Mouse (Mus musculus) lung, embryonic 16.5 days (tissue): ENCODE measurements around the gene Th. TPM values are rescaled to one million over a fixed set of nuclear protein-coding genes. Genes with fewer than 3 reads are reported as not detected.

Experiments used
- ATAC-seq: fragments of 200-750 bp; cut with Nextera tagmentation; 2 replicates; pipeline ENCODE4 v1.8.0; 2017; ENCODE audit warnings: low read depth, mild to moderate bottlenecking, moderate library complexity
- H3K27ac ChIP-seq: fragments of 300-500 bp; sonication (generic); 2 replicates; pipeline ENCODE4 v1.5.1; 2014; ENCODE audit warnings: mild to moderate bottlenecking, control low read depth, low read length
- H3K27me3 ChIP-seq: fragments of 300-500 bp; sonication (generic); 2 replicates; pipeline ENCODE4 v1.6.1; 2014; ENCODE audit warnings: low read depth, low read length, mixed read lengths; ENCODE audit not compliant: control insufficient read depth, insufficient read depth
- H3K36me3 ChIP-seq: fragments of 300-500 bp; sonication (generic); 2 replicates; pipeline ENCODE4 v1.6.1; 2014; ENCODE audit warnings: low read length; ENCODE audit not compliant: control insufficient read depth, insufficient read depth
- H3K4me1 ChIP-seq: fragments of 300-500 bp; sonication (generic); replicated peaks from 2 replicates; pipeline ENCODE4 v1.6.1; 2014; ENCODE audit warnings: low read length, mixed read lengths; ENCODE audit not compliant: control insufficient read depth, insufficient read depth
- H3K4me2 ChIP-seq: fragments of 300-500 bp; sonication (generic); 2 replicates; pipeline ENCODE4 v1.6.1; 2014; ENCODE audit warnings: low read depth, low read length, control low read depth
- H3K4me3 ChIP-seq: fragments of 300-500 bp; sonication (generic); 2 replicates; pipeline ENCODE4 v1.5.1; 2014; ENCODE audit warnings: mild to moderate bottlenecking, low read length, control low read depth
- H3K9ac ChIP-seq: fragments of 300-500 bp; sonication (generic); 2 replicates; pipeline ENCODE4 v1.6.1; 2014; ENCODE audit warnings: low read length, control low read depth
- H3K9me3 ChIP-seq: fragments of 300-500 bp; sonication (generic); 2 replicates; pipeline ENCODE4 v1.6.1; 2016; ENCODE audit warnings: low read length; ENCODE audit not compliant: control insufficient read depth
- WGBS: fragments of 180-500 bp; shearing (Covaris S2); extraction: QIAGEN DNeasy Blood & Tissue Kit; methylation state at CpG from one replicate; pipeline ENCODE4 v1.1.7; 2014; 5-methylcytosine and 5-hydroxymethylcytosine counted together
- polyA plus RNA-seq: library from polyadenylated mRNA; unstranded; fragments of >200 nt; fragmentation: Nextera tagmentation; extraction: Ambion mirVana; gene quantifications from 2 replicates; pipeline ENCODE4 v1.2.1, GENCODE M21; 2015

The Th gene
- polyA plus RNA-seq, 1 experiment from 2014 or later = 1.1 TPM

DNA sequence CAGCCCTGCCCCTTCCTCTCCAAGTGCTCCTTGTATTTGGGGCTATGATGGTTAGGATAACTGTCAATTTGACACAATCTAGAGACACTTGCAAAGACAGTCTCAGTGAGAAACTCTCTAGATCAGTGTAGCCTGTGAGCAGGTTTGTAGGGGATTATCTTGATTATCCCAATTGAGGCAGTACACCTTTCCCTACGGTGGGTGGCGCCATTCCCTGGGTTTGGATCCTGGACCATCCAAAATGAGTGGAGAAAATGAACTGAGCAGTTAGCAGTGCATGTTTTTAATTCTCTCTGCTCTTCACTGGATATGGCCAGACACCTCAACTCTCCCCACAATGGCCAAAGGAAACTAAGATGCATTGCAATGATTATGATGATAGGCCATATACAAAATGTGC is 21.3 kb downstream of the Th start:
- Histone ChIP-seq H3K27me3 (no peaks in the 10 kb centered on the region), H3K4me1 (no peaks in the 10 kb centered on the region), H3K4me2 (no peak overlapping the region), H3K9me3 (no peaks in the 10 kb centered on the region), H3K9ac (no peak overlapping the region), H3K36me3 (no peaks in the 10 kb centered on the region), H3K4me3 (no peak overlapping the region), H3K27ac (no peak overlapping the region)
- 34% methylated on average over 2 of the region's 2 CpGs for WGBS
- ATAC-seq = no peak

GRCm38 (mm10) chr7:142905606-142906005 is 25.3 kb downstream of the Th start:
- WGBS = 59% methylated on average over 5 of the region's 5 CpGs
- no peaks in the 10 kb centered on the region for H3K9me3 ChIP-seq
- no peak for ATAC-seq
- no peak overlapping the region for H3K9ac ChIP-seq
- no peak overlapping the region for H3K4me3 ChIP-seq
- no peaks in the 10 kb centered on the region for H3K4me1 ChIP-seq
- H3K36me3 ChIP-seq = no peaks in the 10 kb centered on the region
- no peak overlapping the region for H3K4me2 ChIP-seq
- H3K27ac ChIP-seq = no peak overlapping the region
- H3K27me3 ChIP-seq = no peaks in the 10 kb centered on the region

DNA sequence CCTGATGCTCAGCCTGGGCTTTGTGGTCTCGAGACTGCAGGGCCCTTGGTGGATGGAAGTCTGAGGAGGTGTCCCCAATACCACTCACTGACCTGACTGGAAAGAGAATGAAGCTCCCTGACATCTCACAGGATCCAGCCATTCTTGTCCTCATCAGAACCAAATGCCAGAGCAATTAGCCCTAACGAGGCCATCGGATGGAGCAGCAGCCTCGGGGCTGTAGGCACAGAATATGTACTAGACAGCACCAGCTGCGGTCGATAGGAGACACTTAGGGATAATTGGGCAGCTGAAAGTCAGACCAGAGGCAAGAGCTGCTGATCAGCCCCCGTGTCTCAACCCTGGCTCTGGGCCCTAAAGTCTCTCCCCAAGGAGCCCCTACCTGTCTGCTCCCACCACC is 26.6 kb downstream of the Th start:
- no peak overlapping the region for H3K27ac ChIP-seq
- no peaks in the 10 kb centered on the region for H3K36me3 ChIP-seq
- H3K4me3 ChIP-seq = no peak overlapping the region
- no peak overlapping the region for H3K4me2 ChIP-seq
- no peak for ATAC-seq
- H3K4me1 ChIP-seq = no peaks in the 10 kb centered on the region
- H3K27me3 ChIP-seq = no peaks in the 10 kb centered on the region; the same call in 1 of the 2 replicates
- no peaks in the 10 kb centered on the region for H3K9me3 ChIP-seq
- WGBS = 62% methylated on average over 7 of the region's 7 CpGs
- H3K9ac ChIP-seq = no peak overlapping the region

- H3K27me3 ChIP-seq = no peaks in the 10 kb centered on the region; the same call in 1 of the 2 replicates
- ATAC-seq = no peak
- no peaks in the 10 kb centered on the region for H3K9me3 ChIP-seq
- 41% methylated on average over 4 of the region's 4 CpGs for WGBS
- no peak overlapping the region for H3K27ac ChIP-seq
- no peaks in the 10 kb centered on the region for H3K36me3 ChIP-seq
- no peak overlapping the region for H3K4me2 ChIP-seq
- no peak overlapping the region for H3K9ac ChIP-seq
- H3K4me1 ChIP-seq = no peaks in the 10 kb centered on the region
- no peak overlapping the region for H3K4me3 ChIP-seq
Measured at GRCm38 (mm10) chr7:142902931-142903330, 28.0 kb downstream of the Th start.

GRCm38 (mm10) chr7:142901774-142902173 is 29.2 kb downstream of the Th start:
- 41% methylated on average over 7 of the region's 7 CpGs for WGBS
- no peaks in the 10 kb centered on the region; the same call in 1 of the 2 replicates for H3K27me3 ChIP-seq
- H3K36me3 ChIP-seq = no peaks in the 10 kb centered on the region
- H3K27ac ChIP-seq = no peak overlapping the region
- no peaks in the 10 kb centered on the region for H3K4me1 ChIP-seq
- no peak overlapping the region for H3K4me2 ChIP-seq
- no peak for ATAC-seq
- no peaks in the 10 kb centered on the region for H3K9me3 ChIP-seq
- no peak overlapping the region for H3K4me3 ChIP-seq
- no peak overlapping the region for H3K9ac ChIP-seq

DNA sequence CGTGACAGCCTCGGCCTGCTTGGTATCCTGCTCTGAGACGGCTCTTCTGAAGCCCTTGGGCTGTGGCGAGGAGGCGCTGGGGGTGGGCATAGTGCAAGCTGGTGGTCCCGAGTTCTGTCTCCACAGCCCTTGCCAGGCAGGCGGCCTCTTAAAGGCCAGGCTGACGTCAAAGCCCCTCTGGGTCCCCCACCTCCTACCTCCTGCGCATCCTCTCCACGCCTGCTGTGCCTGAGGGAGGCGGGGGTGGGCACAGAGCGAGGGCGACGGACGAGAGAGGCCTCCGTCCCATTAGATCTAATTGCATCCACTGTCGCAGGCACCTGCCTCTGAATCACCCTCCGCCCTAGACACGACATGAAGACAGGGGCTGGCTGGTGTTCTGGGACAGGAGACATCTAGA is 31.1 kb downstream of the Th start:
- no peak overlapping the region for H3K27ac ChIP-seq
- 64% methylated on average over 19 of the region's 19 CpGs for WGBS

GRCm38 (mm10) chr7:142897471-142897870 is 33.5 kb downstream of the Th start:
- Histone ChIP-seq H3K9ac (no peak overlapping the region), H3K4me1 (no peaks in the 10 kb centered on the region), H3K9me3 (no peaks in the 10 kb centered on the region), H3K4me2 (no peak overlapping the region), H3K27ac (no peak overlapping the region), H3K36me3 (no peaks in the 10 kb centered on the region), H3K4me3 (no peak overlapping the region), H3K27me3 (no peaks in the 10 kb centered on the region; the same call in 1 of the 2 replicates)
- no peak for ATAC-seq
- 42% methylated on average over 1 of the region's 1 CpGs for WGBS

More for the DNA sequence above, 31.1 kb downstream of the Th start:
- no peak overlapping the region for H3K9ac ChIP-seq
- no peaks in the 10 kb centered on the region for H3K4me1 ChIP-seq
- no peak for ATAC-seq
- no peaks in the 10 kb centered on the region; the same call in 1 of the 2 replicates for H3K27me3 ChIP-seq
- H3K9me3 ChIP-seq = no peaks in the 10 kb centered on the region
- no peak overlapping the region for H3K4me2 ChIP-seq
- H3K36me3 ChIP-seq = no peaks in the 10 kb centered on the region
- no peak overlapping the region for H3K4me3 ChIP-seq

DNA sequence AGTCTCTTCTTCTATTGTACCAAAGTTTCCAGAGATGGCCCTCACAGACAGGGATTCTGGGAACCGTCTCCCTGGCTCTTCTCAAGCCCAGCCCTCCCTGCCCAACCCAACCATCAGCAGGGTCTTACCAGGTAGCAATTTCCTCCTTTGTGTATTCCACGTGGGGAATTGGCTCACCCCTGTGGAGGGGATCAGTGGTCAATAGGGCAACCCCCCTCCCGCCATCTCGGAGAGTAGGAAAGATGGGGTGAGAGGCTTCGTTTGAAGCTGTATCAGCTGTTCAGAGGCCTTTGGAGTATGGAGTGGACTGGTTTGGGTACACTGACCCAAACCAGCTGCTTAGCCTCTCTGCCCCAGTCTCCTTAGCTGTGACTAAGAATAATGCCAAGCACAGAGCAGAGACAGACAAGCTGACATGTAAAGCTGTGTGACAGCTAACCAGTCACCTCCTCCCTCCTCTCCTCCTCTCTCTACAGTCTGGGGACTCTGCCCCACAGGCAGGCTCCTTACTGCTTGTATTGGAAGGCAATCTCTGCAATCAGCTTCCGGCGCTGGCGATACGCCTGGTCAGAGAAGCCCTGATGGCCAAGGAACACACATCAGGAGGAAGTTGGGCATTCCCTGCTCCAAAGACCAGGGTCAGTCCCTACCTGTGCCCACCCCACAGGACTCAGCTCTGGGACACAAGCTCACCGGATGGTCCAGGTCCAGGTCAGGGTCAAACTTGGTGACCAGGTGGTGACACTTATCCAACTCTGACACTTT is 34.8 kb downstream of the Th start:
- Histone ChIP-seq H3K27ac (no peak overlapping the region), H3K4me3 (no peak overlapping the region), H3K27me3 (no peaks in the 10 kb centered on the region; the same call in 1 of the 2 replicates), H3K36me3 (no peaks in the 10 kb centered on the region), H3K4me1 (no peaks in the 10 kb centered on the region), H3K4me2 (no peak overlapping the region), H3K9ac (no peak overlapping the region), H3K9me3 (no peaks in the 10 kb centered on the region)
- no peak for ATAC-seq
- WGBS = 65% methylated on average over 10 of the region's 10 CpGs

GRCm38 (mm10) chr7:142895223-142895840 is 35.6 kb downstream of the Th start:
- no peak overlapping the region for H3K4me2 ChIP-seq
- no peak overlapping the region for H3K4me3 ChIP-seq
- H3K27me3 ChIP-seq = no peaks in the 10 kb centered on the region; the same call in 1 of the 2 replicates
- no peaks in the 10 kb centered on the region for H3K9me3 ChIP-seq
- no peaks in the 10 kb centered on the region for H3K4me1 ChIP-seq
- no peak for ATAC-seq
- no peak overlapping the region for H3K27ac ChIP-seq
- H3K9ac ChIP-seq = no peak overlapping the region
- WGBS = 69% methylated on average over 18 of the region's 18 CpGs
- no peaks in the 10 kb centered on the region for H3K36me3 ChIP-seq
